Mouse (Mus musculus) small intestine, adult 2 months (tissue): ENCODE data around the gene Rbm28.

Experiments
- CTCF ChIP-seq: fragments of 200-500 bp; IDR thresholded peaks from 2 replicates; pipeline ENCODE4 v1.5.1; 2012; ENCODE audit warnings: low read depth, mild to moderate bottlenecking, control low read depth, inconsistent platforms, low read length, moderate library complexity, mixed read lengths; ENCODE audit not compliant: insufficient replicate concordance, insufficient read length; ENCODE audit errors: extremely low read depth
- POLR2A ChIP-seq: fragments of 200-500 bp; IDR thresholded peaks from 2 replicates; pipeline ENCODE4 v1.6.1; 2012; ENCODE audit warnings: low read depth, mild to moderate bottlenecking, control low read depth, inconsistent platforms, low read length, moderate library complexity

GRCm38 (mm10) chr6:29087921-29088709, 76.7 kb downstream of the Rbm28 start:
- TF ChIP-seq POLR2A: no peak
- TF ChIP-seq CTCF: no peak
